9 mouse cellular contexts compared by ENCODE assay signal in genomic region chr16:30745598-30746181, GRCm38 (mm10).
DNase-seq lines count a peak whose midpoint lies in the region; ATAC-seq lines count a peak whose summit lies in the region.
"Had no signal": no experiment of that assay in that cellular context is flagged by ENCODE, and none has a peak within 500 bp of the region (broad histone marks: within the 10 kb centered on the region; RNA-seq: fewer than 3 reads in every experiment).

No protein-coding gene starts in this region.

- no peak overlapping the region for H3K4me2 ChIP-seq in limb, embryonic 12.5 days

- H3K4me3 ChIP-seq in brown adipose tissue, adult 24 weeks (ENCODE audit: insufficient read depth, low read depth, low read length) = no peak overlapping the region
- H3K4me3 ChIP-seq in limb, embryonic 12.5 days (replicated peaks) = no peak overlapping the region

- no peaks in the 10 kb centered on the region for H3K9me3 ChIP-seq in limb, embryonic 12.5 days

- peak overlapping the region; percentile 77 for H3K27ac ChIP-seq in brown adipose tissue, adult 24 weeks (replicated peaks; ENCODE audit: low read depth, low read length)
- peak overlapping the region; percentile 62; the same call in 1 of the 2 replicates for H3K27ac ChIP-seq in limb, embryonic 12.5 days
- H3K27ac ChIP-seq: macrophage had no signal

- DNase-seq in embryo, embryonic 10 days (ENCODE audit: low spot score) = peak; percentile 74
- no peak for DNase-seq in embryo, embryonic 9.5 days (ENCODE audit: extremely low spot score)
- DNase-seq in gastrocnemius, postnatal 10 days = peak; percentile 56
- peak; percentile 56 for DNase-seq in kidney, adult 9 months
- DNase-seq in thymus, postnatal 4 days = no peak
- DNase-seq in thymus, postnatal 36 days = no peak

- no peaks in the 10 kb centered on the region for H3K36me3 ChIP-seq in limb, embryonic 12.5 days

- 39% methylated on average over 11 of the region's 11 CpGs for WGBS in limb, embryonic 12.5 days

- no peaks in the 10 kb centered on the region; the same call in 1 of the 2 replicates for H3K27me3 ChIP-seq in limb, embryonic 12.5 days

- H3K9ac ChIP-seq in limb, embryonic 12.5 days (replicated peaks) = no peak overlapping the region

- peaks cover 49% of the 10 kb centered on the region for H3K4me1 ChIP-seq in brown adipose tissue, adult 24 weeks (ENCODE audit: control insufficient read depth, insufficient read depth, insufficient read length, low read length)
- H3K4me1 ChIP-seq in limb, embryonic 12.5 days (replicated peaks) = peaks cover 30% of the 10 kb centered on the region

- ATAC-seq in limb, embryonic 12.5 days (ENCODE audit: insufficient number of reproducible peaks, insufficient read depth, low FRiP score, low TSS enrichment, low read depth) = no peak

Comparison
In these comparisons a context has a peak if more than half of its experiments do, and no peak if none do; other contexts are left out.
1. DNase-seq: peak in embryo, embryonic 10 days (single experiment), gastrocnemius, postnatal 10 days (single experiment) and kidney, adult 9 months (single experiment); none in embryo, embryonic 9.5 days (single experiment), thymus, postnatal 4 days (single experiment) and thymus, postnatal 36 days (0 of 2).